Mouse (Mus musculus) right cerebral cortex, adult 18-20 months (tissue): Measurements from ENCODE around the gene Srpk1.
"Not testable (repeated sequence)": the region's sequence is repeated elsewhere in the genome, so short reads cannot be mapped to it uniquely, and the experiment has no call there.

Experiments
- DNase-seq: peaks from one replicate; pipeline ENCODE4 v3.0.0; 2022; ENCODE audit warnings: mixed read lengths

The Srpk1 gene

DNA sequence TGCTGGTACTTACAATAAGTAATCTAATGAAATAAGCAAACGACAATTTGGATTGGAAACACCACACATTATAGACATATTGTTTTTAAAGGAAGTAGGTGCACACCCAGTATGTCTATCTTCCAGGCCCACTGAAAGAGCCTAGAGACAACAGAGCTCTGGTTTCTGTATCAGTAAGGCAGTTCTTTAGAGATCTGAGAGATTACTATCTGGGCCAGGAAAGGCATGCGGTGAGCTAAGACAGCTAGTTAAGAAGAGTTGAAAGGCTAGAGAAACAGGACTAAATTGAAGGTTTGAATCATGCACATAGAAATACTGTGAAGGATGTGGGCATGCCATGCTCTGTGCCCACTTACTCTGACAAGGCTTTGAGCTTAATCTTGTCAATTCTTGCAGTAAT lies 9.9 kb downstream of the Srpk1 start:
- DNase-seq, result no peak

- no peak for DNase-seq
Observed at GRCm38 (mm10) chr17:28609543-28609942, 13.0 kb downstream of the Srpk1 start.

DNA sequence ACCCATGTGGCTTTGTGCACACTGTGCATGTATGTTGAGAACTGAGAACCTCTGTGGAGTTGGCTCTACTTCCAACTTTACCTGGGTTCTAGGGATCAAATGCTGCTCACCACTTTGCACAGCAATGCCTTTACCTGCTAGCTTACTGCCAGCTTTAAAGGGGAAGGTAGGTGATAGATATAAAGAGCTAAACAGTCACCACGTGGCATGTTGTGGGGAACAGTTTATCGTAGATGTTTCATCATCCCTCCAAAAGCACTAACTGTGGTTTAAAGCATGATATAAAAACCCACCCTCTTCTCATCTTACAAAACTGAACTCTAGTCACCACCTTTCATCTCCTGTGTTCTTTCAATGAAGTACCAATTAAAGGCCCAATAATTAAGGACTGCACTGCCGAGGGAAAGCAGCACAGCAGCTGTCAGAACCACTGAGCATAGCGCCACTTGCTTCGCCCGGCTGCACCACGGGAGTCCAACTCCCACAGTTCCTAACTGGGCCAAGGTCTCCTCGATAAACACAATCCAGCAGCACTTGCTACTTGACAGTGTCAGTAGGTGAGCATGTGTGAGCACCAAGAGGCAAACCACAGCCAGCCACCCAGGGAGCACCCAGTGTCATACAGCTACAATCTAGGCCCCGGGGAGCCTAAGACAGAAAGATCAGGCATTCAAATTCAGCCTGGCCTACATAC lies 20.8 kb downstream of the Srpk1 start:
- no peak for DNase-seq

GRCm38 (mm10) chr17:28600780-28601179 lies 21.7 kb downstream of the Srpk1 start:
- DNase-seq, result no peak

DNA sequence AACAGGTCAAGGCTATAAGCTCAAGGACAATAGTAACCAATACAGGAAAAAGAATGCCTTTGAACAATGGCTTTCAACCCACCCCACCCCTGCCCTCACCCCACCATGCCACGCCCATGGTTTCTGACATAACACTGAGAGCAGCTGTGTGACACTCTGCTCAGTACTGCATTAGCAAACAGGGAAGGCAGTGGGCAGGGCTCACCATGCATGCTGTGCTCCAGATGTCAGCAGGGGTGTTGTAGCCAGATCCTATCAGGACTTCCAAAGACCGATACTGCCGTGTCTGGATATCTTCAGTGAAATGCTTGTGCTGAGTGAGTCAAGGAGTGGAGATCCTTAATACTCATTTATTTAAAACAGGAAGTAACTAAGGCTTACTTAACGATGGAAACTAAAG lies 28.5 kb downstream of the Srpk1 start:
- no peak for DNase-seq

DNA sequence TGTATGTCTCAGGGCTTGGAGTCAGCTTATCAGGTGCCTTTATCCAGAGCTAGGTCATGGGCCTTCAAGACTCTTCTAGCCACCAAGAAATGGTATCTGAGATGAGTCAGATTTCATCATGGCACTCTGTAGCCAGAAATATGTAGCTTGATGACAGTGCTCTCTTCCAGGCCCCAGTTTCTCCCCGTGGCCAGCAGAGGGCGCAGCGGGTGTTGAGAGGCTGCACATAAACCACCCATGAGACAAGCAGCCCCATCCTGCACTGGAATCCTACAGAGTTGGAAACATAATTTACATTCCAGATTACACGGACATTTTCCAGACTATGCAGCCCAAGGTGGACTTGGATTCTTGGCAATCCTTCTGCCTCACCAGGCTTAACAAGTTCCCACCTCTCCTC lies 29.5 kb downstream of the Srpk1 start:
- DNase-seq, result peak; percentile 83

GRCm38 (mm10) chr17:28591476-28591875 lies 31.0 kb downstream of the Srpk1 start:
- no peak for DNase-seq

DNA sequence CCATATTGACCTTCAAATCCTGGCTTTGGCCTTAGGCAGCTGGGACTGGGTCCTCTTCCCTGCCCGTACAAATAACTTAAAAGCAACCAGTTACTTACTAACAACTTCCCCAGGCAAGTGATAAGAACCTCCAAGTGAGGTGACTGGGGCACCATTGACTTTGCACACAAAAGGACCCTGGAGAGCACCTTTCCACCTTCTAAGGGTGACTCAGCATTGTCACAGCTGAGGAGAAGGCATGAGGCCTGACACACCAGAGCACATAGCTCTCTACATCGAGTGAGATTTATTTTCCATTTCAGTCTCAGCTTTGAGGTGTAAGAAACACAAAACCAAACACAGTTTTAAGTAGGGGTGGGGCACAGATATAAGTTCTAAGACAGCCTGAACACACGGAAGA lies 31.9 kb downstream of the Srpk1 start:
- DNase-seq, result no peak

DNA sequence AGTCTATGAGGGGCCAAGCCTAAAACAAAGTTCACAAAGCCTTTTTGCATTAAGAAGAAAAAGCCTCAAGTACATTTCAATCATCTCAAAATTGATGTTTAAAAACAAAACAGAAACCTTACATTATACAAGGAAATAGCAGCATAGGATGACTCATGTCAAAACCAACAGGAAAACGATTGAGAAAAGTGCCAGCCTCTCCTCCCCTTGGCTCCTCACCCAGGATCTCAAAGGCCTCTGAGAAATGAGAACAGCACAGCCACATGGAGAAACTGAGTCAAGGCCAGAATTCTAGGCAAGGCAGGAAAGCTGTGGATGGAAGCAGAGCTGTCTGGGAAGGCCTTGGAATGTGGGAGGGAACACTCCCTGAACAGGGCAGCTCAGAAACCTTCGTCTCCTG lies 33.9 kb downstream of the Srpk1 start:
- DNase-seq, result no peak

- no peak for DNase-seq
Observed at GRCm38 (mm10) chr17:28586509-28586908, 36.0 kb downstream of the Srpk1 start.

GRCm38 (mm10) chr17:28581056-28581455 lies 41.5 kb downstream of the Srpk1 start:
- no peak for DNase-seq

DNA sequence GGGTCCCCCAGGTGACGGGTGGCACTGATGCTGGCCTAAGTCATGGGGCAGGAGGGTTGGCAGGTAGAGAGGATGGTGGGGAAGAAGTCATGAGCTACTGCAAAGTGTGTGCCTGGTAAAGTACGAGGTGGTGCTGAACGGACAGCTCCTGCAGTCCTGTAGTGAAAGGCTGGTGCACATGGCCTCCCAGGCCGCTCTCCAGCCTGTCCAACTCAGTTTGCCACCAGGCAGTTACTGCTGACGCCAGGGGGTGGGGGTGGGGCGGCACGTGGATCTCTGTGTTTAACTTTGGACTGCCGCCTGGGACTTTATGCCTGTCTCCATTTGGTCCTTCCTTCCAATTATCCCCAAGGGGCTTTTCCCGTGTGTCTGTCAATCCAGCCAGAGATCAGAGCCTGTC lies 42.1 kb downstream of the Srpk1 start:
- DNase-seq, result no peak

DNA sequence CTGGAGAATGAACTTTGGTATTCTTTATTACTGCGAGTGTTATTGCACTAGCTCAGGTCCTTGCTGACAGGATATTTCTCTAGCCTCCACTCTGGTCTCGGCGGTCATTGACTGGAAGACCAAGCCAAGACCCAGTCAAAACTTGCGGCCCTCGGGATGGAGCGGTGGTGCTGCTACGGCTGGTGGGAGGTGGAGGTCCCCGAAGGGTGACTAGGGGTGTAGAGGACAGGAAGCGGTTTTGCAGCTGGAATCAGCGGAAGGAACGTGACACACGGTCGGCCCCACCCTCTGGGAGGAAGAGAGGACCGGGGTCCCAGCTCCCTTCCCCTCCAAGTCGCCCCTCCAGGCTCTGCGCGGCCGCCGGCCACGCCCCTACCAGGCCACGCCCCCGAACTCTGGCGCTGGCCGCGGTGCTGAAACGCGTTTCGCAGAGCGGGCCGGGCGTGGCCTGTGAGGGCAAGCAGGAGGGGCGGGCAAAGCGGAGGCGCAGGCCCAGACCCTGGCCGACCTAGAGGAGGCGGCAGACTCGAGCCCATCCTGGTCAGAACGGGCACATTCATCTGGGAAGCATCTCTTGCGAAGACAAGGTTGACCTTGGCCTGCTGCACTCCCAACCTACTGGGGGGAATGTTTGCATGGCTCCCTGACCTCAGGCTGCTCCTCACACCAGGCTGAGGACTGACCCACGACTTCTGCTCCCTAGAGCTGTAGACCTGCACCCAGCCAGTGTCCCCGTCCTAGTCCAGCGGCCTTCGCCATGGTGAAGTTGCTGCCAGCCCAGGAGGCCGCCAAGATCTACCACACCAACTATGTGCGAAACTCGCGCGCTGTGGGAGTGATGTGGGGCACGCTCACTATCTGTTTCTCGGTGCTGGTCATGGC lies 47.0 kb downstream of the Srpk1 start, which contains the start of gene Lhfpl5:
Lhfpl5 (plus strand) TSS at position 398 of the 882 bp plus-strand sequence.
- DNase-seq, result no peak

- no peak for DNase-seq
Observed at GRCm38 (mm10) chr17:28572941-28573340, 49.6 kb downstream of the Srpk1 start.

DNA sequence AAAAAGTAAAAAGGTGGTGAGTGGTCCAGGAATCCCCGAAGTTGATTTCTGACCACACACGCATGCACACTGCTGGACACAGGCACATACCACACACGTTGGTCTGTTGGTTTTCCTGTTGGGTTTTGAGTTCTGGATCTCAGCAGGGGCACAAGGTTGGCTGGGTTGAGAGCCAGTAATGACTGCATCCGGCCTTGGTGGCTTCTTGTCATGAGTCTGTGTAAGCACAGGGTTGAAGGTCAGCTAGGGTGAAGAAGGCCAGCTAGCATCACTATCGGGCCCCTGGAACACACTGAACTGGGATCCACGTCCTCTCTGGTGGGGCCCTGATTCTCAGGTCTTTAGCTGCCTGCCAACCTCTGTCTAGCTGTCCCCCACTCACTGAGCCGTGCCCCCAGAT lies 50.0 kb downstream of the Srpk1 start:
- no peak for DNase-seq

DNA sequence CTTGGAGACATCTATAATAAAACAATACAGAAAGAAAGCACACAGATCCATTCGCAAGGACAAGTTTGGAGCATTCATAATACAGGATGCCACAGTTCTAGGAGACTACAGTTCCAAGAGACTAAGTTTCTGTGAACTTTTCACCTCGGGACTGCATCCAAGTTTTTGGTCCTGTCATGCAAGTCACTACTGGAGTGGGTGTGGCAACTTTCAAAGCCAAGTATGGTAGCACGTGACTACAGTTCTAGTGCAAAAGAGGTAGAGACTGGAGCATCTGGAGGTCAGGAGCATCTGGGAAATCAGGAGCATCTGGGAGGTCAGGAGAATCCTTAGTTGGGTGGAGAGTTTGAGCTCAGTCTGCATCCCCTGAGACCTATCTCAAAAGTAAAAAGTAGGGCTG lies 50.6 kb downstream of the Srpk1 start:
- no peak for DNase-seq

GRCm38 (mm10) chr17:28567541-28567940 lies 55.0 kb downstream of the Srpk1 start:
- no peak for DNase-seq

GRCm38 (mm10) chr17:28565181-28565580 lies 57.3 kb downstream of the Srpk1 start:
- no peak for DNase-seq

DNA sequence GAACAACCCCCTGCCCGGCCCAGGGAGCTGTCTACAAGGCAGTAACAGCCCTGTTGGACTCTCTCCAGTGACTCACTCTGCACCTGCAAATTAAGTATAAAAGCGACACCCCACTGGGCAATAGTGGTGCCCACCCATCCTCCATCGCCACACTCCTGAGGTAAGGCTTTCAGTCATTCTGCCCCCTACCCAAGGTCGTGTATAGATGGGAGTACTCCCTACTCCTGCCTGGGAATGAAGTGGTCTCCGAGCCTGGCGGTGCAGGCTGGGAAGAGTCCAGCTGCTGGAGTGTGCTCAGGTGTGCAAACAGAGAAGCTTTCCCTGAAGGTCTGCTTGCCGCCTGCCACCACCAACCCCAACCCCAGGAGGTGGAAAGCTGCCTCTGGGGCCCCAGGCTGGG lies 60.9 kb downstream of the Srpk1 start:
- no peak for DNase-seq

DNA sequence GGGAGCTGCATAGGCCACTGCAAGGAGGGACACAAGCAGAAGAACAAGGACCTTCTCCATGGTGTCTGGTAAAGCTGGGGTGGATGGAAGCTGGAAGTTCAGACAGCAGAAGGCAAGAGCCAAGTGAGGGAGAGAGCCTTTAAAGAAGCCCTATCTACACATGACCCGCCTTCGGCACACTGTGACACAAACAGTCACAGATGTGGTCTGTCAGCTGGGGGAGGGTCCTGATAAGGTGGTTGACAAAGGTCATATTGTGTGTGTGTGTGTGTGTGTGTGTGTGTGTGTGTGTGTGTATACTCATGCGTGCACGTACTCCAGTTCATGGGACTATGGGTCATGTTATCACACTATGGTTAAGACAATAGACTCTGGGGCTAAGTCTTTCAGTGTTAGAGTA lies 61.9 kb downstream of the Srpk1 start, which contains the start of gene Clps:
Clps (minus strand) TSS at position 169 of the 400 bp plus-strand sequence.
- DNase-seq, result no peak

- DNase-seq, result no peak
Observed at GRCm38 (mm10) chr17:28557772-28558171, 64.7 kb downstream of the Srpk1 start.

DNA sequence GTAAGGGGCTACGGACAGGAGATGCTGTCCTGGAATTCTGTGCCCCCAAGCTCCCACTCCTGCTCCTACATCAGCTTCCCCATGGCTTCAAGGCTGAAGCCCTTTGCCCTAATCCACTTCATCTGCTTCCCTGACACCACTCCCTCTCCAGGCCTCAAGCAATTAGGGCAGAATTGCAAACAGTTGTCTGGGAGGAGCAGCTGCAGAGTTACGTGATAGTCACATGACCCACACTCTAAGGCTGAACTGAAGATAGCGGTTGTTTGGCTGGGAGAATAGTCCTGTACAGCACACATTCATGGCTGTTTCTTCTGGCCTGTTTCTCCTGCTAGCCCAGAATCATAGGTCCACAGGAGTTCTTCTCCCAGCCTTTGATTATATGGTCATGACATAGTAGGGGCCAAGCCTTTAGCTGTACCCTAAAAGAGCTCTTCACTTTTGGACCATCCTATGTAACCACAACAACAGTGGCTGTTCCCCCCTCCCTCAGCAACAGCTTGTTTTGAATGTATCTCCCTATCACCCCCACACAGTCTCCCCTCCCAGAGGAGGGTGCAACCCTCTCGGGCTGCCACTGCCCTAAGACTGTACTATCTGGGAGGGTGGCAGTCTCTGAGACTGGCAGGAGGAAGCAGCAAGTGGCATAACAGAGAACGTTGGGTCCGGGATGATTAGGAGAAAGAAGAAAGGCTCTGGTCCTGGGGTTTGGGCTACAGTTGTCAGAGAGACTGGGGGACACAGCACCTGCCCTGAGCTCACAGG lies 65.7 kb downstream of the Srpk1 start:
- DNase-seq, result no peak

DNA sequence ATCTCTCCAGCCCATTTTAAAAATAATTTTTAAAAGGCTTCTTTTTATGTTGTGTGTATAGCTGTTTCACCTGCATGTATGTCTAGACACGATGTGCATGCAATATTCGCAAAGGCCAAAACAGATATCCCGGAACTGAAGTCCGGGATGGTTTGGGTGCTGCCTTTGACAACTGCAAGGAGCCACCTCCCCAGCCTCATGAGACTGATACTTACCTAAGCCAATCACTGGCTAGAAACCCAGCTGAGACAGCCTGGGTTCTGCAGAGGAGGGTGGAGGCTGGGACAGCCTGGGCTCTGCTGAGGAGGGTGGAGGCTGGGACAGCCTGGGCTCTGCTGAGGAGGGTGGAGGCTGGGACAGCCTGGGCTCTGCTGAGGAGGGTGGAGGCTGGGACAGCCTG lies 68.5 kb downstream of the Srpk1 start:
- not testable (repeated sequence) for DNase-seq
